Mouse (Mus musculus) liver, adult 2 months (tissue): ENCODE results near the gene Klf4. TPM values are rescaled to one million over a fixed set of nuclear protein-coding genes. Genes with fewer than 3 reads are reported as not detected.

ENCODE experiments used
- DNase-seq: peaks from one replicate; pipeline ENCODE4 v3.0.0-alpha.2; 2011; ENCODE audit warnings: low read depth, low spot score; ENCODE audit errors: extremely low read depth
- H3K27ac ChIP-seq: fragments of 200-500 bp; replicated peaks from 2 replicates; pipeline ENCODE4 v1.5.1; 2012; ENCODE audit warnings: low read depth, mild to moderate bottlenecking, control low read depth, inconsistent platforms, low read length; ENCODE audit not compliant: insufficient read depth
- H3K27me3 ChIP-seq: fragments of 200-500 bp; 2 replicates; pipeline ENCODE4 v1.6.1; 2012; ENCODE audit warnings: mild to moderate bottlenecking, moderate library complexity, low read length, inconsistent platforms; ENCODE audit not compliant: control insufficient read depth, insufficient read depth
- H3K36me3 ChIP-seq: fragments of 200-500 bp; 2 replicates; pipeline ENCODE4 v1.6.1; 2012; ENCODE audit warnings: low read length, inconsistent platforms; ENCODE audit not compliant: control insufficient read depth, insufficient read depth
- H3K4me1 ChIP-seq: fragments of 200-500 bp; 2 replicates; pipeline ENCODE4 v1.6.1; 2011; ENCODE audit warnings: low read length; ENCODE audit not compliant: control insufficient read depth, insufficient read depth
- H3K4me3 ChIP-seq: fragments of 200-500 bp; 2 replicates; pipeline ENCODE4 v1.5.1; 2011; ENCODE audit warnings: low read depth, mild to moderate bottlenecking, control low read depth, low read length, moderate library complexity; ENCODE audit not compliant: insufficient read depth
- H3K79me2 ChIP-seq: fragments of 200-500 bp; 2 replicates; pipeline ENCODE4 v1.6.1; 2012; ENCODE audit warnings: inconsistent platforms, mild to moderate bottlenecking, low read length, moderate library complexity; ENCODE audit not compliant: control insufficient read depth, insufficient read depth
- H3K9ac ChIP-seq: fragments of 200-500 bp; 2 replicates; pipeline ENCODE4 v1.6.1; 2012; ENCODE audit warnings: low read depth, mild to moderate bottlenecking, control low read depth, inconsistent platforms, low read length
- CTCF ChIP-seq: fragments of 200-500 bp; IDR thresholded peaks from 2 replicates; pipeline ENCODE4 v1.5.1; 2011; ENCODE audit warnings: low read depth, low read length, control low read depth
- POLR2A ChIP-seq: fragments of 200-500 bp; IDR thresholded peaks from 2 replicates; pipeline ENCODE4 v1.6.1; 2011; ENCODE audit warnings: low read length, control low read depth; ENCODE audit not compliant: insufficient read depth; ENCODE audit errors: extremely low read depth
- WGBS: fragments of 180-500 bp; shearing (Covaris S2); methylation state at CpG from one replicate; pipeline ENCODE4 v1.1.7; 2018; 5-methylcytosine and 5-hydroxymethylcytosine counted together
- polyA plus RNA-seq: library from polyadenylated mRNA; depleted of rRNA; stranded (reverse); fragments of >200 nt; gene quantifications from 2 replicates; pipeline ENCODE4 v1.2.3, GENCODE M21; 2012
- total RNA-seq: library from RNA; depleted of rRNA; stranded (reverse); fragments of >200 nt; gene quantifications from 2 replicates; pipeline ENCODE4 v1.2.3, GENCODE M21; 2014

The Klf4 gene
- total and polyA plus RNA-seq, 2 experiments: 0.46 to 0.57 TPM

- H3K9ac ChIP-seq: no peak overlapping the region
- WGBS: 86% methylated on average over 7 of the region's 7 CpGs
- H3K79me2 ChIP-seq: no peaks in the 10 kb centered on the region
- H3K36me3 ChIP-seq: no peaks in the 10 kb centered on the region
- no peak for TF ChIP-seq CTCF
- no peak for TF ChIP-seq POLR2A
- H3K27me3 ChIP-seq: peaks cover 5% of the 10 kb centered on the region; the same call in 1 of the 2 replicates
- no peak for DNase-seq
- no peak overlapping the region for H3K4me3 ChIP-seq
- H3K4me1 ChIP-seq: peaks cover 4% of the 10 kb centered on the region
- no peak overlapping the region for H3K27ac ChIP-seq
These were observed 14.8 kb downstream of the Klf4 start for GRCm38 (mm10) chr4:55517438-55517837.

GRCm38 (mm10) chr4:55516048-55516447, 16.2 kb downstream of the Klf4 start:
- TF ChIP-seq POLR2A: no peak
- TF ChIP-seq CTCF: no peak
- peaks cover 5% of the 10 kb centered on the region; the same call in 1 of the 2 replicates for H3K27me3 ChIP-seq
- H3K27ac ChIP-seq: no peak overlapping the region
- WGBS: 30% methylated on average over 8 of the region's 8 CpGs
- DNase-seq: peak; percentile 74
- H3K4me3 ChIP-seq: no peak overlapping the region
- no peaks in the 10 kb centered on the region for H3K36me3 ChIP-seq
- peaks cover 4% of the 10 kb centered on the region for H3K4me1 ChIP-seq
- H3K79me2 ChIP-seq: no peaks in the 10 kb centered on the region
- H3K9ac ChIP-seq: no peak overlapping the region

DNA sequence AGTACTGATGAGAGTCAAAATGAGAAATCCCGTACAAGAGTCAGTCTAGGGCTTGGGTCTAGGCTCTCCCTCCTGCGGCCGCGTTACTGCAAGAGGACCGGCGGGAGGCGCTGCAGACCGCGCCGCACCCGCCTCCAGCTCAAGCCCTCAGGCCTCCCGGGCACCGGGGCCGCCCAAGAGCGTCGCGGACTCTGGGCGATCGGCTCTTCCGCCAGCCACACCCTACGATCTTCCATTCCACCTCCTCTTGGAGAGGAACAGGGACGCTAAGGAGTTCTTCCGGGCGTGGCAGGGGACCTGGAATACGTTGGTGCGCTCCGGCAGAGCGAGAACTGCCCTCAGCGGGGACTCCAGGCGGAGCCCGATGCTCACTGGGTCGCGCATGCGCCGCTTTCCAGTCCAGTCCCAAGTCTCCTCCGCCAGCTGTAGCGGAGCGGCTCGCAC, 17.5 kb downstream of the Klf4 start:
- Histone ChIP-seq H3K4me1 (peaks cover 4% of the 10 kb centered on the region), H3K79me2 (no peaks in the 10 kb centered on the region), H3K27ac (no peak overlapping the region), H3K36me3 (no peaks in the 10 kb centered on the region), H3K4me3 (peak overlapping the region; percentile 84), H3K9ac (peak overlapping the region; percentile 63), H3K27me3 (no peaks in the 10 kb centered on the region; the same call in 1 of the 2 replicates)
- under 1% methylated on average over 39 of the region's 39 CpGs for WGBS
- DNase-seq: peak; percentile 42
- TF ChIP-seq POLR2A: no peak
- TF ChIP-seq CTCF: peak; percentile 84

- Histone ChIP-seq H3K4me3 (no peak overlapping the region), H3K4me1 (peaks cover 4% of the 10 kb centered on the region), H3K9ac (no peak overlapping the region), H3K36me3 (no peaks in the 10 kb centered on the region), H3K27ac (no peak overlapping the region), H3K79me2 (no peaks in the 10 kb centered on the region), H3K27me3 (no peaks in the 10 kb centered on the region; the same call in 1 of the 2 replicates)
- DNase-seq: no peak
- TF ChIP-seq POLR2A: no peak
- no peak for TF ChIP-seq CTCF
- 78% methylated on average over 7 of the region's 7 CpGs for WGBS
These were observed 18.5 kb downstream of the Klf4 start for GRCm38 (mm10) chr4:55513615-55514279.

GRCm38 (mm10) chr4:55511389-55511788, 20.9 kb downstream of the Klf4 start:
- Histone ChIP-seq H3K27me3 (no peaks in the 10 kb centered on the region; the same call in 1 of the 2 replicates), H3K27ac (no peak overlapping the region), H3K36me3 (no peaks in the 10 kb centered on the region), H3K4me3 (no peak overlapping the region), H3K4me1 (peaks cover 4% of the 10 kb centered on the region), H3K9ac (no peak overlapping the region), H3K79me2 (no peaks in the 10 kb centered on the region)
- 65% methylated on average over 2 of the region's 2 CpGs for WGBS
- DNase-seq: no peak
- TF ChIP-seq POLR2A: no peak
- no peak for TF ChIP-seq CTCF

GRCm38 (mm10) chr4:55508712-55509111, 23.6 kb downstream of the Klf4 start:
- no peak overlapping the region for H3K9ac ChIP-seq
- H3K4me3 ChIP-seq: no peak overlapping the region
- WGBS: 87% methylated on average over 7 of the region's 7 CpGs
- H3K27me3 ChIP-seq: no peaks in the 10 kb centered on the region; the same call in 1 of the 2 replicates
- no peaks in the 10 kb centered on the region for H3K4me1 ChIP-seq
- H3K27ac ChIP-seq: no peak overlapping the region
- DNase-seq: no peak
- no peak for TF ChIP-seq CTCF
- no peak for TF ChIP-seq POLR2A
- no peaks in the 10 kb centered on the region for H3K36me3 ChIP-seq
- H3K79me2 ChIP-seq: no peaks in the 10 kb centered on the region
